Mouse (Mus musculus) heart, embryonic 11.5 days (tissue): Measurements from ENCODE around the gene Trim67. TPM values are rescaled to one million over a fixed set of nuclear protein-coding genes. Genes with fewer than 3 reads are reported as not detected.

Source experiments
- ATAC-seq: fragments of 200-750 bp; cut with Nextera tagmentation; replicated peaks from 2 replicates; pipeline ENCODE4 v1.8.0; 2017; ENCODE audit warnings: moderate library complexity; ENCODE audit not compliant: insufficient number of reproducible peaks, low FRiP score, low TSS enrichment
- H3K27ac ChIP-seq: fragments of 300-500 bp; sonication (generic); 2 replicates; pipeline ENCODE4 v1.5.1; 2014; ENCODE audit warnings: mild to moderate bottlenecking, low read depth, low read length
- H3K27me3 ChIP-seq: fragments of 300-500 bp; sonication (generic); 2 replicates; pipeline ENCODE4 v1.6.1; 2014; ENCODE audit warnings: mild to moderate bottlenecking, low read length, mixed read lengths; ENCODE audit not compliant: control insufficient read depth, insufficient read depth
- H3K36me3 ChIP-seq: fragments of 300-500 bp; sonication (generic); 2 replicates; pipeline ENCODE4 v1.6.1; 2014; ENCODE audit warnings: mild to moderate bottlenecking, low read length, moderate library complexity, mixed read lengths; ENCODE audit not compliant: control insufficient read depth, insufficient read depth
- H3K4me1 ChIP-seq: fragments of 300-500 bp; sonication (generic); 2 replicates; pipeline ENCODE4 v1.6.1; 2014; ENCODE audit warnings: low read length; ENCODE audit not compliant: control insufficient read depth, insufficient read depth
- H3K4me2 ChIP-seq: fragments of 300-500 bp; sonication (generic); 2 replicates; pipeline ENCODE4 v1.6.1; 2014; ENCODE audit warnings: mild to moderate bottlenecking, moderate library complexity
- H3K4me3 ChIP-seq: fragments of 300-500 bp; sonication (generic); 2 replicates; pipeline ENCODE4 v1.5.1; 2014; ENCODE audit warnings: low read depth, low read length
- H3K9ac ChIP-seq: fragments of 300-500 bp; sonication (generic); 2 replicates; pipeline ENCODE4 v1.6.1; 2014; ENCODE audit warnings: mild to moderate bottlenecking, low read depth, low read length, moderate library complexity
- H3K9me3 ChIP-seq: fragments of 300-500 bp; sonication (generic); replicated peaks from 2 replicates; pipeline ENCODE4 v1.6.1; 2016; ENCODE audit warnings: low read length; ENCODE audit not compliant: control insufficient read depth
- WGBS: fragments of 180-500 bp; shearing (Covaris S2); extraction: QIAGEN DNeasy Blood & Tissue Kit; methylation state at CpG from one replicate; pipeline ENCODE4 v1.1.7; 2014; ENCODE audit not compliant: insufficient replicate concordance; 5-methylcytosine and 5-hydroxymethylcytosine counted together
- polyA plus RNA-seq: library from polyadenylated mRNA; unstranded; fragments of >200 nt; fragmentation: Nextera tagmentation; extraction: Ambion mirVana; gene quantifications from 2 replicates; pipeline ENCODE4 v1.2.1, GENCODE M21; 2014

Trim67 gene
- polyA plus RNA-seq, 1 experiment from 2014 or later: 0.07 TPM

GRCm38 (mm10) chr8:124800542-124800941, 7.7 kb downstream of the Trim67 start:
- 23% methylated on average over 11 of the region's 11 CpGs for WGBS
- no peak for ATAC-seq
- Histone ChIP-seq H3K4me1 (no peaks in the 10 kb centered on the region), H3K4me2 (no peak overlapping the region), H3K36me3 (no peaks in the 10 kb centered on the region), H3K9ac (no peak overlapping the region), H3K27me3 (peaks cover 19% of the 10 kb centered on the region), H3K27ac (no peak overlapping the region), H3K4me3 (no peak overlapping the region), H3K9me3 (no peaks in the 10 kb centered on the region)

GRCm38 (mm10) chr8:124803824-124804702, 11.2 kb downstream of the Trim67 start:
- Histone ChIP-seq H3K9me3 (no peaks in the 10 kb centered on the region), H3K4me2 (no peak overlapping the region), H3K36me3 (no peaks in the 10 kb centered on the region), H3K4me3 (no peak overlapping the region), H3K4me1 (no peaks in the 10 kb centered on the region), H3K27me3 (peaks cover 3% of the 10 kb centered on the region), H3K27ac (no peak overlapping the region), H3K9ac (no peak overlapping the region)
- 46% methylated on average over 12 of the region's 12 CpGs for WGBS
- ATAC-seq: no peak

GRCm38 (mm10) chr8:124805990-124806389, 13.1 kb downstream of the Trim67 start:
- Histone ChIP-seq H3K9ac (no peak overlapping the region), H3K9me3 (no peaks in the 10 kb centered on the region), H3K4me2 (no peak overlapping the region), H3K27ac (no peak overlapping the region), H3K36me3 (no peaks in the 10 kb centered on the region), H3K27me3 (peaks cover 3% of the 10 kb centered on the region), H3K4me1 (no peaks in the 10 kb centered on the region), H3K4me3 (no peak overlapping the region)
- WGBS: 80% methylated on average over 4 of the region's 4 CpGs
- ATAC-seq: no peak

- WGBS: 58% methylated on average over 2 of the region's 2 CpGs
- H3K9ac ChIP-seq: no peak overlapping the region
- no peaks in the 10 kb centered on the region for H3K36me3 ChIP-seq
- H3K27ac ChIP-seq: no peak overlapping the region
- H3K9me3 ChIP-seq: no peaks in the 10 kb centered on the region
- no peak overlapping the region for H3K4me3 ChIP-seq
- no peak for ATAC-seq
- H3K4me1 ChIP-seq: no peaks in the 10 kb centered on the region
- no peaks in the 10 kb centered on the region for H3K27me3 ChIP-seq
- H3K4me2 ChIP-seq: no peak overlapping the region
Measured at GRCm38 (mm10) chr8:124809419-124809818, 16.5 kb downstream of the Trim67 start.

- Histone ChIP-seq H3K27ac (no peak overlapping the region), H3K4me3 (no peak overlapping the region), H3K9ac (no peak overlapping the region), H3K4me1 (no peaks in the 10 kb centered on the region), H3K36me3 (no peaks in the 10 kb centered on the region), H3K9me3 (no peaks in the 10 kb centered on the region), H3K4me2 (no peak overlapping the region), H3K27me3 (no peaks in the 10 kb centered on the region)
- no peak for ATAC-seq
- WGBS: 59% methylated on average over 5 of the region's 5 CpGs
Measured at GRCm38 (mm10) chr8:124810056-124810610, 17.2 kb downstream of the Trim67 start.

GRCm38 (mm10) chr8:124810689-124811394, 17.9 kb downstream of the Trim67 start:
- Histone ChIP-seq H3K9ac (no peak overlapping the region), H3K27me3 (no peaks in the 10 kb centered on the region), H3K27ac (no peak overlapping the region), H3K4me1 (no peaks in the 10 kb centered on the region), H3K36me3 (no peaks in the 10 kb centered on the region), H3K4me3 (no peak overlapping the region), H3K9me3 (no peaks in the 10 kb centered on the region), H3K4me2 (no peak overlapping the region)
- ATAC-seq: no peak
- WGBS: 42% methylated on average over 9 of the region's 9 CpGs

GRCm38 (mm10) chr8:124813326-124813725, 20.4 kb downstream of the Trim67 start:
- H3K4me2 ChIP-seq: no peak overlapping the region
- no peaks in the 10 kb centered on the region for H3K27me3 ChIP-seq
- no peak overlapping the region for H3K27ac ChIP-seq
- no peak overlapping the region for H3K9ac ChIP-seq
- H3K36me3 ChIP-seq: no peaks in the 10 kb centered on the region
- ATAC-seq: no peak
- H3K4me3 ChIP-seq: no peak overlapping the region
- H3K4me1 ChIP-seq: no peaks in the 10 kb centered on the region
- no peaks in the 10 kb centered on the region for H3K9me3 ChIP-seq
- 69% methylated on average over 4 of the region's 4 CpGs for WGBS

- H3K9ac ChIP-seq: no peak overlapping the region
Measured at GRCm38 (mm10) chr8:124815870-124816269, 23.0 kb downstream of the Trim67 start.

More at GRCm38 (mm10) chr8:124815870-124816269, 23.0 kb downstream of the Trim67 start:
- no peaks in the 10 kb centered on the region for H3K4me1 ChIP-seq
- H3K36me3 ChIP-seq: no peaks in the 10 kb centered on the region
- no peak for ATAC-seq
- H3K4me2 ChIP-seq: no peak overlapping the region
- no peak overlapping the region for H3K27ac ChIP-seq
- no peaks in the 10 kb centered on the region for H3K9me3 ChIP-seq
- 0 out of 2 replicates have a peak, but pooled peaks cover 2% of the 10 kb centered on the region for H3K27me3 ChIP-seq
- H3K4me3 ChIP-seq: no peak overlapping the region
- 85% methylated on average over 12 of the region's 12 CpGs for WGBS
